Mouse (Mus musculus): ENCODE measurements at regions not wholly inside any gene's neighbourhood (a gene's known extent, or its start where the extent isn't known, plus 50 kb on each side); places are given as distances from the start of the nearest gene placed in this dataset.
A peak's percentile ranks its signal among the peaks of the same experiment; 100 is the strongest.

GRCm38 (mm10) chr4:71218060-71218459 is 539.7 kb downstream of the Gm11232 start:
- DNase-seq = no peak

GRCm38 (mm10) chr4:71187801-71188200 is 570.0 kb downstream of the Gm11232 start:
- DNase-seq = no peak

DNA sequence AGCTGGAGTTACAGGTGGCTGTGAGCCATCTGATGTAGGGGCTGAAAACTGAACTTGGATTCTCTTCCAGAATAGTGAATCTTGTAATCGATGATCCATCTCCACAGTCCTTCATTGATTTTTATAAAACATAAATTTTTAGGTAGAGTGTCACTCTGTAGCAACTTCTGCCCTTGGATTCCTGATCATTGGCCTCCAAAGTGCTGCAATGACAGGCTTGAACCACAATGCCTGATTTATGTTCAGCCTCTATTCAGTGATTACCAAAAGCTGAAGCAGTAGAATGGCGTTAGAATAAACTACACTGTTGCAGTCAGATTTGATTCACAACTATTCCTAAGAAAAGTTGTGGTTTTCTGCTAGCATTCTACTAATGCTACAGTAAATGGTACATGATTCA is 580.1 kb downstream of the Gm11232 start:
- DNase-seq = peak; percentile 8 to 45

DNA sequence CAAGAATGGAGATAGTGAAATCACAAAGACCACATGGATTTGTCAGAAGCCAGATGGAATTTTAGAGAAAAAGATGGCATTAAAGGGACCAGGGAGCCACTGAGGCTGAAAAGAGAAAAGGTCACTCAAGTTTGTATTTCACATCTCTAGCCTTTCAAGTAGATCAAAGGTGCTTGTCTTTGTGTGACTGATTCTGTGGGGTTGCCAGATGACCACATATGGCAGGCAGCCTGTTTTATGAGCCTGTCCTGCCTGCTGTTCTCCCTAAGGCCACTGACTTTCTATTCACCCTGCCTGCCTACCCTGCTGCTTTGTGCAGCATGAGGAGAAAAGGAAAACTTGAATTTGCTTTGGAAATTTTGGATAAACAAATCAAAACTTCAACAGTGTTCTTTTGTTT is 592.0 kb downstream of the Gm11232 start:
- peak; percentile 17 to 21 for DNase-seq

GRCm38 (mm10) chr4:71131670-71132317 is 597.0 kb upstream of the Megf9 start:
- no peak for DNase-seq

GRCm38 (mm10) chr4:71130946-71131669 is 596.3 kb upstream of the Megf9 start:
- no peak for DNase-seq

- DNase-seq = no peak
These were observed 594.5 kb upstream of the Megf9 start for GRCm38 (mm10) chr4:71129306-71129705.
